Mouse (Mus musculus) G1E (cell line): ENCODE measurements around the gene Rtn4r. TPM values are rescaled to one million over a fixed set of nuclear protein-coding genes. Genes with fewer than 3 reads are reported as not detected.

Experiments used
- ATAC-seq: 2 replicates; pipeline ENCODE4 v1.8.0; 2016; ENCODE audit warnings: mild to moderate bottlenecking; ENCODE audit not compliant: insufficient number of reproducible peaks, poor library complexity, low FRiP score, severe bottlenecking; ENCODE audit errors: extremely low read depth
- DNase-seq: peaks from one replicate; pipeline ENCODE4 v3.0.0; 2012; ENCODE audit warnings: low spot score
- H3K27me3 ChIP-seq: 2 replicates; pipeline ENCODE4 v1.6.1; 2012; ENCODE audit warnings: mild to moderate bottlenecking, low read length, inconsistent platforms; ENCODE audit not compliant: insufficient read depth
- H3K36me3 ChIP-seq: replicated peaks from 2 replicates; pipeline ENCODE3; 2012; ENCODE audit warnings: mild to moderate bottlenecking, inconsistent platforms
- H3K4me1 ChIP-seq: 2 replicates; pipeline ENCODE4 v1.6.1; 2012; ENCODE audit warnings: low read depth, low read length, inconsistent platforms, mixed read lengths; ENCODE audit not compliant: insufficient read depth
- H3K4me3 ChIP-seq: 2 replicates; pipeline ENCODE4 v1.5.1; 2012; ENCODE audit warnings: low read depth, mild to moderate bottlenecking, inconsistent platforms, low read length, moderate library complexity, mixed read lengths
- H3K9me3 ChIP-seq: replicated peaks from 2 replicates; pipeline ENCODE4 v1.6.1; 2012; ENCODE audit warnings: inconsistent platforms
- CTCF ChIP-seq: IDR thresholded peaks from 2 replicates; pipeline ENCODE4 v1.5.1; 2012; ENCODE audit warnings: low read depth, low read length, inconsistent platforms, mixed read lengths
- GATA1 ChIP-seq: IDR thresholded peaks from 2 replicates; pipeline ENCODE4 v1.6.1; 2012; ENCODE audit warnings: borderline replicate concordance, low read length, inconsistent platforms, mixed read lengths
- GATA2 ChIP-seq: IDR thresholded peaks from 2 replicates; pipeline ENCODE4 v1.6.1; 2012; ENCODE audit warnings: low read depth, low read length, inconsistent platforms, borderline replicate concordance
- POLR2AphosphoS5 ChIP-seq: IDR thresholded peaks from 2 replicates; pipeline ENCODE4 v1.6.1; 2012; ENCODE audit warnings: low read depth, low read length, inconsistent platforms; ENCODE audit not compliant: insufficient replicate concordance
- TAL1 ChIP-seq: conservative IDR thresholded peaks from 2 replicates; pipeline ENCODE4 v1.6.1; 2012; ENCODE audit warnings: low read depth, low read length, inconsistent platforms, mixed read lengths
- polyA plus RNA-seq: library from polyadenylated mRNA; stranded (reverse); fragments of >175 nt; gene quantifications from 2 replicates; pipeline ENCODE4 v1.2.3, GENCODE M21; 2012
- total RNA-seq, 2 experiments: library from RNA; stranded (forward) in 1 of 2; stranded (reverse) in 1 of 2; fragments of 200-1000 nt in 1 of 2; fragments of >200 nt in 1 of 2; fragmentation: Nextera tagmentation in 1 of 2; gene quantifications; 2 replicates each; pipeline ENCODE4 v1.2.3; 2014 to 2017

Gene Rtn4r
- total and polyA plus RNA-seq, 3 experiments: 0.11 TPM; not detected in 2

DNA sequence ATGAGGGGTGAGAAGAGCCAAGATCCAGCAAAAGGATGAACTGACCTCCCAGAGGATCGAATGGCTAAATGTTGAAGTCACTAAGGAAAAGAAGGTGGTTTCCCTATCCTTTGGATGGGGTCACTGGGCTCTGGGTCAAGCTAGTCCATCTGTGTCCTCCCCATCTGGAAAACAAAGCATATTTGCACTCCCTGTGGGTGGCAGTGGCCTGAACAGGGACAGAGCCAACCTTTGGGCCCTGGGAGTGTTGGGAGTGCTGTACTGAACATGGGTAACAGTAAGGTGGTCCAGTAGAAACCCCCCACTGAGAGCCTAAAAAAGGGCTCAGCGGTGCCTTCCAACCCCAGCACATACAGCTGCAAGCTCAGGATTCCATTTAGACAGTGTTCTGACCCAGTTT lies 4.7 kb upstream of the Rtn4r start:
- no peak for TF ChIP-seq GATA1
- no peak for TF ChIP-seq CTCF
- no peak for TF ChIP-seq POLR2AphosphoS5
- TF ChIP-seq TAL1: no peak
- no peak for TF ChIP-seq GATA2
- Histone ChIP-seq H3K4me3 (no peak overlapping the region), H3K36me3 (no peaks in the 10 kb centered on the region), H3K9me3 (peaks cover 4% of the 10 kb centered on the region; the same call in 1 of the 2 replicates), H3K4me1 (no peaks in the 10 kb centered on the region), H3K27me3 (peaks cover 7% of the 10 kb centered on the region; the same call in 1 of the 2 replicates)
- DNase-seq (no peak), ATAC-seq (no peak)

GRCm38 (mm10) chr16:18123471-18123870 lies 4.0 kb upstream of the Rtn4r start:
- DNase-seq: no peak
- Histone ChIP-seq H3K27me3 (peaks cover 13% of the 10 kb centered on the region; the same call in 1 of the 2 replicates), H3K4me3 (no peak overlapping the region), H3K36me3 (no peaks in the 10 kb centered on the region), H3K9me3 (peaks cover 9% of the 10 kb centered on the region), H3K4me1 (no peaks in the 10 kb centered on the region)
- no peak for ATAC-seq
- TF ChIP-seq GATA1 (no peak), TAL1 (no peak), CTCF (no peak), GATA2 (no peak), POLR2AphosphoS5 (no peak)

- no peak overlapping the region for H3K4me3 ChIP-seq
- peaks cover 9% of the 10 kb centered on the region for H3K9me3 ChIP-seq
- TF ChIP-seq GATA1: no peak
- DNase-seq (no peak), ATAC-seq (no peak)
- H3K36me3 ChIP-seq: no peaks in the 10 kb centered on the region
- no peaks in the 10 kb centered on the region for H3K4me1 ChIP-seq
- H3K27me3 ChIP-seq: peaks cover 13% of the 10 kb centered on the region; the same call in 1 of the 2 replicates
Observed at GRCm38 (mm10) chr16:18124040-18124439, 3.4 kb upstream of the Rtn4r start.

DNA sequence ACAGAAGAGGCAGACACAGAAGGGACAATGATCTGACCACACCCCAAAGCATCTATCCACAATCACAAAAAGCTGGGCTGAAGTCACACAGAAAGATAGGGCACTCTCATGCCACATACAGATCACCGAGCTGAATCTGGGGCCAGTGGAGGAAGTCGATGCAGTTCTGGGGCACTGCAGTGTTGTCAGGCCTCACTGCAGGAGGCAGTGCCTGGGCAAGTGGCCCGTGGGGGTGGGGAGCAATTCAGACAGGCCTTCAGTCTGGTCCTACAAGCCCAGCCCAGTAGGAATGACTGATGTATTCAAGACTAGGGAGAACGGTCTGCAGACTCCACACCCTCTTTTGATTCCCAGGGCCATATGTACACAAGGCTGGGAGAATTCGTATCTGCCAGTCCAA lies 2.8 kb upstream of the Rtn4r start:
- Histone ChIP-seq H3K36me3 (no peaks in the 10 kb centered on the region), H3K27me3 (peaks cover 13% of the 10 kb centered on the region; the same call in 1 of the 2 replicates)
- no peak for ATAC-seq

DNA sequence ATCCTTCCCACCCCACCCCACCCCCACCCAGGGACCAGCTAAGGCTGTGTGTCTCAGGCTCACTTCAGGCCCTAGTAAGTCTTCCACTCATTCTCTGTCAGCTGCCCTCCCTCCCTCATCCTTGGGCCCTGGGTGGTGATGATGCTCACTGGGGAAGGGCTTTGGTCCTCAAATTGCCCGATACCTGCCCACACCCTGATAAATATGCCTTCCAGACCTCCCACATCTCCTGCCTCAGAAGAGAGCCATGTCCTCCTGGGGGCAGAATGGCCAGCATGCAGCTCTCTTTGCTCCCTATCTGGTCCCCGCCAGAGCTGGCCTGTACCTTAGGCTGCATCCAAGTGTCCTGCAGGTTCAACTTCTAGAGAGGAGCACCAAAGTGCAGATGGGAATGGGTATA lies 2.3 kb upstream of the Rtn4r start:
- Histone ChIP-seq H3K9me3 (peaks cover 9% of the 10 kb centered on the region), H3K4me1 (no peaks in the 10 kb centered on the region), H3K36me3 (no peaks in the 10 kb centered on the region), H3K27me3 (peaks cover 13% of the 10 kb centered on the region; the same call in 1 of the 2 replicates), H3K4me3 (no peak overlapping the region)
- DNase-seq (no peak), ATAC-seq (no peak)
- no peak for TF ChIP-seq GATA2
- no peak for TF ChIP-seq POLR2AphosphoS5
- no peak for TF ChIP-seq CTCF
- no peak for TF ChIP-seq GATA1
- TF ChIP-seq TAL1: no peak

More for the DNA sequence above, 2.8 kb upstream of the Rtn4r start:
- TF ChIP-seq POLR2AphosphoS5: no peak
- TF ChIP-seq TAL1: no peak
- TF ChIP-seq GATA2: no peak
- no peak for TF ChIP-seq GATA1
- no peak for TF ChIP-seq CTCF
- DNase-seq: no peak
- Histone ChIP-seq H3K4me3 (no peak overlapping the region), H3K4me1 (no peaks in the 10 kb centered on the region), H3K9me3 (peaks cover 9% of the 10 kb centered on the region)

GRCm38 (mm10) chr16:18126211-18126610 lies 1.2 kb upstream of the Rtn4r start:
- DNase-seq: no peak
- TF ChIP-seq CTCF: no peak
- TF ChIP-seq POLR2AphosphoS5: no peak

More at GRCm38 (mm10) chr16:18126211-18126610, 1.2 kb upstream of the Rtn4r start:
- Histone ChIP-seq H3K4me3 (no peak overlapping the region), H3K27me3 (peaks cover 13% of the 10 kb centered on the region; the same call in 1 of the 2 replicates), H3K4me1 (no peaks in the 10 kb centered on the region), H3K36me3 (no peaks in the 10 kb centered on the region), H3K9me3 (peaks cover 9% of the 10 kb centered on the region)
- no peak for ATAC-seq
